Mouse (Mus musculus): ENCODE results near the gene Prm3. TPM values are rescaled to one million over a fixed set of nuclear protein-coding genes. Genes with fewer than 3 reads are reported as not detected.

Gene Prm3
- total and polyA plus RNA-seq, 2 experiments from 2014 or later: not detected

DNA sequence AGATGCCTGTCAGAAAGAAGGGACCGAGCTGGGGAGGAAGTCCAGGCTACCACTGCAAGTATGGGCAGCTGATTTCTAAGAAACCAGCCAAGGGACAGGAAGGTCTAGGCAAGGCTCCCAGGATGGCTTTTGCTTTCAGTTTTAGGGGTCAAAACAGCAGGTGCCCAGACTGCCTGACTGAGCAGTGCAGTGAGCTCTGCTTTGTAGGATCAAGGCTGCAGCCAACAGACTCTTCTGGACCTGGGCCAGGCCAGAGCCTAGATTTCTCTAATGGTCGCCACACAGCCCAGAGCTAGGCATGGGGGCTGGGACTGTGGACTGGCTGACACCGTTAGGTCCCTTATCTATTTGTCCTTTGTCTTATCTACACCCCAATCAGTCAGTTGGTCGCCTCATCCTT lies 16.0 kb downstream of the Prm3 start:
- Histone ChIP-seq H3K27me3 (ENCODE audit: insufficient read depth, low read length) (no peaks in the 10 kb centered on the region), H3K4me1 (ENCODE audit: insufficient read depth, low read length) (no peaks in the 10 kb centered on the region), H3K4me2 (ENCODE audit: low read depth, low read length) (no peak overlapping the region), H3K27ac (no peak overlapping the region), H3K9me3 (ENCODE audit: low read length) (no peaks in the 10 kb centered on the region), H3K36me3 (ENCODE audit: insufficient read depth, low read length) (no peaks in the 10 kb centered on the region), H3K4me3 (ENCODE audit: low read length) (no peak overlapping the region), H3K9ac (replicated peaks; ENCODE audit: low read length) (no peak overlapping the region)
- TF ChIP-seq CTCF (IDR thresholded peaks at IDR 0.05; ENCODE audit: low read depth): no peak
- DNase-seq (ENCODE audit: low spot score) (no peak), ATAC-seq (no peak)
- 65% methylated on average over 4 of the region's 4 CpGs for WGBS

DNA sequence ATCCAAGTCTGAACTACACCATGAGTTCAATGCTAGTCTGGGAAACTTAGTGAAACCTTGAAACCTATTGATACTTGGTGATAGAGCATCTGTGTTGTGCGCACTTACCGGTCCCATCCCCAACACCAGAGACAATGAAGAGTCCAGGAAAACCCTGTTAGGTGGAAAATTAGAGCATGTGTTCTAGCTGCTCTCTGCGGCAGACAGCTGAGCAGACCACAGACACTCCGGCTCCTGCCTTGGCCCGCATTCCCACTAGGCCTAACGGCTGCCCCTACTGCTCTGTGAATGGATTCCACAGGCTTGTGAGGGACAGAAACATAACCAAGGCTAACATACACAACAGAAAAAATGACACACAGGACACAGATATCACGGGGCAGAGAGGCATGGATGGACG lies 17.2 kb downstream of the Prm3 start:
- Histone ChIP-seq H3K9ac (replicated peaks; ENCODE audit: low read length) (no peak overlapping the region), H3K36me3 (ENCODE audit: insufficient read depth, low read length) (no peaks in the 10 kb centered on the region), H3K27ac (no peak overlapping the region), H3K4me2 (ENCODE audit: low read depth, low read length) (no peak overlapping the region), H3K4me1 (ENCODE audit: insufficient read depth, low read length) (no peaks in the 10 kb centered on the region), H3K4me3 (ENCODE audit: low read length) (no peak overlapping the region), H3K27me3 (ENCODE audit: insufficient read depth, low read length) (no peaks in the 10 kb centered on the region), H3K9me3 (ENCODE audit: low read length) (no peaks in the 10 kb centered on the region)
- DNase-seq (ENCODE audit: low spot score): no peak
- 78% methylated on average over 8 of the region's 8 CpGs for WGBS
- ATAC-seq: no peak
- no peak for TF ChIP-seq CTCF (IDR thresholded peaks at IDR 0.05; ENCODE audit: low read depth)

DNA sequence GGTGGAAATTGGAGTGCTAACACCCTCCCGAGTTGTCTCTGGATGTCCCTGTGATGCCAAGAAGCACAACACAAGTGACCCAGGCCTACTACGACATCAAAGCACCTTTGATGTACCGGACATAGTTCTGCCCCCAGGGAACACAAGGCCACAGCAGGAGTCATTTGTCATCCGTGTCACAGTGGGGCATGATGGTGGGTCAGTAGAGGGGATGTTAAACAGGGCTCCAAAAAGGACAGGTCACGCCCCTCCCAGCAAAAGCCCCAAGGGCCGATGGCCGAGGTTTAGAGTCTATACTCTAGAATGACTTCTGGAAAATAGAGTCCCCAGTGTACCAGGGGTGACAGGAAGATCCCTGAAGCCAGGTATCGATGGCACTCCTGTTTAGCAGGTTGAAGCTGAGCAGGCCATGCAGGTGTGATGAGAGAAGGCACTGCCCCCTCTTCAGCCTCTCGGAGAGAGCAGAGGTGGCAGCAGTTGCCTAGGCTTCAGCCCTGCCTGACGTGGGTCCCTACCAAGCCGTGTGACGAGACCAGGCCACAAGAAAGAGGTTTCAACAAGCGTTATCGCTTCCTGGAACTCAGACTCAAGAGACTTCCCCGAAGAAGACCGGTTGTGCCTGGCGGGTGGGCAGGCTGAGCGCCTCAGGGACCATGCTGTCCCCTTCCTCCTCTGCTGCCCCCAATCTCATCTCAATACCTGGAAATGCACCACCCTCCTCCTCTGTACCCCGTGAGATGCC lies 18.8 kb downstream of the Prm3 start:
- H3K4me1 ChIP-seq (ENCODE audit: insufficient read depth, low read length): no peaks in the 10 kb centered on the region
- TF ChIP-seq CTCF (IDR thresholded peaks at IDR 0.05; ENCODE audit: low read depth): no peak
- DNase-seq (ENCODE audit: low spot score): no peak
- H3K9me3 ChIP-seq (ENCODE audit: low read length): no peaks in the 10 kb centered on the region
- no peaks in the 10 kb centered on the region for H3K36me3 ChIP-seq (ENCODE audit: insufficient read depth, low read length)
- no peaks in the 10 kb centered on the region for H3K27me3 ChIP-seq (ENCODE audit: insufficient read depth, low read length)
- H3K9ac ChIP-seq (replicated peaks; ENCODE audit: low read length): no peak overlapping the region
- WGBS: 69% methylated on average over 19 of the region's 19 CpGs
- H3K4me2 ChIP-seq (ENCODE audit: low read depth, low read length): no peak overlapping the region
- H3K4me3 ChIP-seq (ENCODE audit: low read length): no peak overlapping the region
- H3K27ac ChIP-seq: no peak overlapping the region
- ATAC-seq: no peak

DNA sequence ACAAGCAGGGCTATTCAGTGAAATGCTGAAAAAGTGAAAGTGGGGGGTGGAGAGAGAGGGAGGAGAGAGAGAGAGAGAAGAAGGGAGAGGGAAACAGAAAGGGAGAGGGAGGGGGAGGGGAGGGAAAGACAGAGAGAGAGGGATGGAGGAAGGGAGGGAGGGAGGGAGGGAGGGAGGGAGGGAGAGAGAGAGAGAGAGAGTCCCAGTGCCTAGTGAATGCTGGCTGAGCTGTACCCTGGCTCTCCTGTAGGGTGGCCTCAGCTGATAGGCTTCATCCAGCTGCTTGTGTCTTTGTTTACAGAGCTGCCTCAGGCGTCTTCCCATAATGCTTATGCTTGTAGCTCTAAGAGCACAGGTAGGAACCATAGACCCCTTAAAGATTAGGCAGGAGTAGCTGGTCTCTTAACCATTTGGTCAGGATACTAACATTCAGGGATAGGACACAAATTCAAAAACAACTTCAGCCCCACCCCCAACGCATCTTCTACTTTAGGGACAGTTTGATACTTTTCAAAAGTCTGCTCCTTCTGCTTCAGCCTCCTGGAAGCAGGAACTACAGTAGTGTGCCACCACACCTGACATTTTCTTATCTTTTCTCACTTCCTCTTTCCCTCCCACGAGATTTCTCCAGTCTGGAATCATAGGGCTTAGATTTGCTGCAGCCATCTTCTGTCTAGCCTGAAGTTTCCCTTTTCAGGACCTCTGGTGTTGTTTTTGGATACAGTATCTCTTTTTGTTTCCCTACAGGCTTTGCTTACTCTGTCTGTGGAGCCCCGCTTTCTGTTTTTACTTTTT lies 20.0 kb downstream of the Prm3 start:
- no peaks in the 10 kb centered on the region for H3K9me3 ChIP-seq (ENCODE audit: low read length)
- H3K4me3 ChIP-seq (ENCODE audit: low read length): no peak overlapping the region
- TF ChIP-seq CTCF (IDR thresholded peaks at IDR 0.05; ENCODE audit: low read depth): peak; percentile 19; the same call in 1 of the 2 replicates
- DNase-seq (ENCODE audit: low spot score): peak; percentile 28
- ATAC-seq: peak; percentile 41; the same call in 1 of the 2 replicates
- no peak overlapping the region for H3K27ac ChIP-seq
- H3K9ac ChIP-seq (replicated peaks; ENCODE audit: low read length): no peak overlapping the region
- H3K4me1 ChIP-seq (ENCODE audit: insufficient read depth, low read length): no peaks in the 10 kb centered on the region
- 52% methylated on average over 4 of the region's 4 CpGs for WGBS
- H3K36me3 ChIP-seq (ENCODE audit: insufficient read depth, low read length): no peaks in the 10 kb centered on the region
- H3K4me2 ChIP-seq (ENCODE audit: low read depth, low read length): no peak overlapping the region
- no peaks in the 10 kb centered on the region for H3K27me3 ChIP-seq (ENCODE audit: insufficient read depth, low read length)

DNA sequence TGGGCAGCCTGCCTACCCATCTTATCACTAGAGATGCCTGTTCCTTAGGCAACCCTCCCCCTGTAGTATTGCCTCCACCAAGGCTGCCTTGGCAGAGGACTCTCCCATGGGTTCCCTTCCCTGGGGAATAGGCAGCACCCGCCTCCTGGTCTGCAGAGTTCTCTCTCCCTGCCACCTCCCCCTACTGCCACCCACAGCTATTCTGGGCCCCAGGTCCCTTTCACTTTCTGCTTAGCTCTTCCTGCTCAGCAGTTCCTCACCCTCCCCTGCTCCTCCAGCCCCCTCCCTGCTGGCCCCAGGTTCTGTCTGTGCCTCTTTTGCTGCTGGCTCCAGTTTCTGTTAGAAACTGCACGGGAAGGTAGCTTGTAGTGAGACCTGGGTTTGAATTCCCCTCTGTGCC lies 21.1 kb downstream of the Prm3 start:
- H3K9ac ChIP-seq (replicated peaks; ENCODE audit: low read length): no peak overlapping the region
- no peaks in the 10 kb centered on the region for H3K9me3 ChIP-seq (ENCODE audit: low read length)
- no peak for DNase-seq (ENCODE audit: low spot score)
- ATAC-seq: no peak
- no peak for TF ChIP-seq CTCF (IDR thresholded peaks at IDR 0.05; ENCODE audit: low read depth)
- H3K4me1 ChIP-seq (ENCODE audit: insufficient read depth, low read length): no peaks in the 10 kb centered on the region
- no peak overlapping the region for H3K27ac ChIP-seq
- no peak overlapping the region for H3K4me3 ChIP-seq (ENCODE audit: low read length)
- no peak overlapping the region for H3K4me2 ChIP-seq (ENCODE audit: low read depth, low read length)
- 49% methylated on average over 2 of the region's 2 CpGs for WGBS
- H3K27me3 ChIP-seq (ENCODE audit: insufficient read depth, low read length): no peaks in the 10 kb centered on the region
- no peaks in the 10 kb centered on the region for H3K36me3 ChIP-seq (ENCODE audit: insufficient read depth, low read length)

DNA sequence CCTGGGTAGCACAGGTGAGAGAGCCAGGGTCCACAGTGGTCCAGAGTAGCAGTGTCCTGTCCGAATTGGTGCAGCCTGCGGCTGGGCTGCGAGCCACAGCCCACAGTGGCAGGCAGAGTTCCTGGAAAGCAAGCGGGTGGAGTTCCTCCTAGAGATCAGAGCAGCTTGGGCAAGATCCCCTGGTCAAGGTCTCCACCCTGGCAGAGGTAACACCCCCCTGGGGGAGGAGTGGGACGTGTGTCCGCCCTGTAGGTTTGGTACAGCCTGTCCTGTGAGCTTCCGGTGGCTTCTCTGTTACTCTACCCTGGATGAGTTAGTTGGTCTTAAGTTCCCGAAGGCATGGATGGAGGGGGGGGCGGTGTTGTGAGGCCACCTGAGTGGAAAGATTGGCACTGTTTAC lies 21.9 kb downstream of the Prm3 start:
- Histone ChIP-seq H3K4me1 (ENCODE audit: insufficient read depth, low read length) (no peaks in the 10 kb centered on the region), H3K9ac (replicated peaks; ENCODE audit: low read length) (no peak overlapping the region), H3K4me3 (ENCODE audit: low read length) (no peak overlapping the region), H3K27ac (no peak overlapping the region), H3K9me3 (ENCODE audit: low read length) (no peaks in the 10 kb centered on the region), H3K4me2 (ENCODE audit: low read depth, low read length) (no peak overlapping the region), H3K27me3 (ENCODE audit: insufficient read depth, low read length) (no peaks in the 10 kb centered on the region), H3K36me3 (ENCODE audit: insufficient read depth, low read length) (no peaks in the 10 kb centered on the region)
- no peak for ATAC-seq
- 62% methylated on average over 9 of the region's 9 CpGs for WGBS
- DNase-seq (ENCODE audit: low spot score): no peak
- TF ChIP-seq CTCF (IDR thresholded peaks at IDR 0.05; ENCODE audit: low read depth): no peak

DNA sequence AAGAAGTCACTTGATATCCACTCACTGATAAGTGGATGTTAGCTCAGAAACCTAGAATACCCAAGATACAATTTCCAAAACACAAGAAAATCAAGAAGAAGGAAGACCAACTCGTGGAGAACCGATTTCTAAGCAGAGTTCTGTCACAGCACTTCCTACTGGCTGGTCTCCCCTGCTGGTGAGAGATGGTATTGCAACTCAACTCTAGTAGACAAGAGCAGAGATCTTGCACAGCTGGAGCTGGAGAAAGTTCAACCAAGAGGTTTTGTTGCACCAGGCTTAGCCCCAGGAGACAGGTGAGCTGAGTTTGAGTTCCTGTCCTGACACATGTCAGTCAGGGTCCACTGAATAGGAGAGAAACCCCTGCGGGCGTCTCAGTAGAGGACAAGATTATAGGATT lies 23.6 kb downstream of the Prm3 start:
- DNase-seq (ENCODE audit: low spot score) (peak; percentile 77), ATAC-seq (no peak)
- Histone ChIP-seq H3K27ac (no peak overlapping the region), H3K4me1 (ENCODE audit: insufficient read depth, low read length) (no peaks in the 10 kb centered on the region), H3K9ac (replicated peaks; ENCODE audit: low read length) (no peak overlapping the region), H3K36me3 (ENCODE audit: insufficient read depth, low read length) (no peaks in the 10 kb centered on the region), H3K27me3 (ENCODE audit: insufficient read depth, low read length) (no peaks in the 10 kb centered on the region), H3K9me3 (ENCODE audit: low read length) (no peaks in the 10 kb centered on the region), H3K4me2 (ENCODE audit: low read depth, low read length) (no peak overlapping the region), H3K4me3 (ENCODE audit: low read length) (no peak overlapping the region)
- WGBS: 30% methylated on average over 4 of the region's 4 CpGs
- peak; percentile 86 for TF ChIP-seq CTCF (IDR thresholded peaks at IDR 0.05; ENCODE audit: low read depth)

All from hindbrain, postnatal 0 days (tissue).